Mouse (Mus musculus): ENCODE results near the gene Slc25a43.

DNA sequence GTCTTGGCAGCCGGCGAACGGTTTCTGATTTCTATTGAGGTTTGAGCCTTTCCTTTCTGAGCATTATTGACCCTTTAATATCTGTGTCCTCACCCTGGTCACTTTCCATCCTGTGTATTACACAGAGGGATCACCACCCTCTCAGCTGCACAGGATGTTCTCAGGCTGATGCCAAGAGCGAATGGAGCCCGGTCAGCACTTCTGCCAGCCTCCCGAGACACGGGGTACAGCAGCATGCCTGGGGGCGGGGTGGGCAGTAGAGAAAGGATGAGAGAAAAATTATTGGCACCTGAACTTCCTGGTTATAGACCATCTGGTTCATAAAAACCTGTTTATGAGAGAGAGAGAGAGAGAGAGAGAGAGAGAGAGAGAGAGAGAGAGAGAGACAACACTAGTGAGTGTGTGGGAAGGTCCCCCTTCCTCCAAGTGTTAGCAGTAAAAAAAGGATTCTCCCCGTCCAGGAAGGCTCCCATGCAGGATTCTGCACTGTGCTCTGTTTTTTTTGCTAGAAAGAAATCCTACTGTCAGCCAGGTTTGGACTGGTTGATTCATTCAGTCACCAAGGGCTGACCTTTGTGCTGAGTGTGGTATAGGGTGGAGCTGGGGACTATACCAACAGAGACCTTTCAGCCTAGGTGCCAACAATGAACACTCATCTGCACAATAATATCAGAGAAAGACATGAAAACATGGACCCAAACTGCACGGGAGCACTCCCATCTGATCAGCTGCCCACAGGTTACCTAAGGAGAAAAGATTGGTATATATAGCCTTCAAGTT, 80.7 kb downstream of the Slc25a43 start:
- TF ChIP-seq ZNF384 (IDR thresholded peaks at IDR 0.05; ENCODE audit: low read depth, low read length) = no peak
- no peak for TF ChIP-seq CHD2 (IDR thresholded peaks at IDR 0.05; ENCODE audit: low read depth, low read length)
